Mouse (Mus musculus): ENCODE measurements around the gene Zfp276. TPM values are rescaled to one million over a fixed set of nuclear protein-coding genes. Genes with fewer than 3 reads are reported as not detected.
"Not testable (repeated sequence)": the region's sequence is repeated elsewhere in the genome, so short reads cannot be mapped to it uniquely, and the experiment has no call there.

Zfp276 gene
- polyA plus RNA-seq, 1 experiment from 2014 or later = 16.0 TPM

- ATAC-seq (replicated peaks; ENCODE audit: low FRiP score) (no peak), DNase-seq (ENCODE audit: low spot score) (no peak)
- no peaks in the 10 kb centered on the region for H3K27me3 ChIP-seq (replicated peaks; ENCODE audit: control insufficient read depth, insufficient read depth, low read length)
- no peak overlapping the region for H3K9ac ChIP-seq (ENCODE audit: low read depth, low read length)
- H3K4me1 ChIP-seq (replicated peaks; ENCODE audit: control insufficient read depth, insufficient read depth, low read length) = no peaks in the 10 kb centered on the region
- no peak overlapping the region for H3K27ac ChIP-seq (ENCODE audit: low read depth, low read length)
- WGBS = 95% methylated on average over 12 of the region's 12 CpGs
- H3K4me2 ChIP-seq = no peak overlapping the region
- H3K36me3 ChIP-seq (ENCODE audit: control insufficient read depth, insufficient read depth, low read length) = peaks cover 9% of the 10 kb centered on the region; the same call in 1 of the 2 replicates
- H3K9me3 ChIP-seq (ENCODE audit: control insufficient read depth, low read length) = no peaks in the 10 kb centered on the region
- no peak overlapping the region for H3K4me3 ChIP-seq (ENCODE audit: low read depth, low read length)
Measured at GRCm38 (mm10) chr8:123275096-123275495, 21.1 kb downstream of the Zfp276 start.

- no peak for ATAC-seq (replicated peaks; ENCODE audit: low FRiP score)
- Histone ChIP-seq H3K4me3 (ENCODE audit: low read depth, low read length) (no peak overlapping the region), H3K36me3 (ENCODE audit: control insufficient read depth, insufficient read depth, low read length) (peaks cover 15% of the 10 kb centered on the region; the same call in 1 of the 2 replicates), H3K9me3 (ENCODE audit: control insufficient read depth, low read length) (no peaks in the 10 kb centered on the region), H3K27me3 (replicated peaks; ENCODE audit: control insufficient read depth, insufficient read depth, low read length) (no peaks in the 10 kb centered on the region), H3K4me1 (replicated peaks; ENCODE audit: control insufficient read depth, insufficient read depth, low read length) (no peaks in the 10 kb centered on the region), H3K4me2 (no peak overlapping the region), H3K9ac (ENCODE audit: low read depth, low read length) (no peak overlapping the region), H3K27ac (ENCODE audit: low read depth, low read length) (no peak overlapping the region)
- 78% methylated on average over 7 of the region's 7 CpGs for WGBS
- DNase-seq (ENCODE audit: low spot score) = no peak
Measured at GRCm38 (mm10) chr8:123278445-123278844, 24.4 kb downstream of the Zfp276 start.

- no peak for DNase-seq (ENCODE audit: low spot score)
- Histone ChIP-seq H3K36me3 (ENCODE audit: control insufficient read depth, insufficient read depth, low read length) (peaks cover 16% of the 10 kb centered on the region; the same call in 1 of the 2 replicates), H3K4me1 (replicated peaks; ENCODE audit: control insufficient read depth, insufficient read depth, low read length) (no peaks in the 10 kb centered on the region), H3K9ac (ENCODE audit: low read depth, low read length) (no peak overlapping the region), H3K27ac (ENCODE audit: low read depth, low read length) (no peak overlapping the region), H3K4me2 (no peak overlapping the region), H3K4me3 (ENCODE audit: low read depth, low read length) (no peak overlapping the region), H3K27me3 (replicated peaks; ENCODE audit: control insufficient read depth, insufficient read depth, low read length) (no peaks in the 10 kb centered on the region), H3K9me3 (ENCODE audit: control insufficient read depth, low read length) (no peaks in the 10 kb centered on the region)
- ATAC-seq (replicated peaks; ENCODE audit: low FRiP score) = no peak
- 84% methylated on average over 4 of the region's 4 CpGs for WGBS
Measured at GRCm38 (mm10) chr8:123279828-123280227, 25.8 kb downstream of the Zfp276 start.

GRCm38 (mm10) chr8:123280302-123281094 is 26.5 kb downstream of the Zfp276 start:
- Histone ChIP-seq H3K4me1 (replicated peaks; ENCODE audit: control insufficient read depth, insufficient read depth, low read length) (no peaks in the 10 kb centered on the region), H3K27me3 (replicated peaks; ENCODE audit: control insufficient read depth, insufficient read depth, low read length) (no peaks in the 10 kb centered on the region), H3K27ac (ENCODE audit: low read depth, low read length) (no peak overlapping the region), H3K4me2 (no peak overlapping the region), H3K9ac (ENCODE audit: low read depth, low read length) (no peak overlapping the region), H3K36me3 (ENCODE audit: control insufficient read depth, insufficient read depth, low read length) (peaks cover 16% of the 10 kb centered on the region; the same call in 1 of the 2 replicates), H3K9me3 (ENCODE audit: control insufficient read depth, low read length) (no peaks in the 10 kb centered on the region), H3K4me3 (ENCODE audit: low read depth, low read length) (no peak overlapping the region)
- ATAC-seq (replicated peaks; ENCODE audit: low FRiP score) = no peak
- 88% methylated on average over 13 of the region's 13 CpGs for WGBS
- DNase-seq (ENCODE audit: low spot score) = no peak

GRCm38 (mm10) chr8:123282994-123283393 is 29.0 kb downstream of the Zfp276 start:
- H3K4me1 ChIP-seq (replicated peaks; ENCODE audit: control insufficient read depth, insufficient read depth, low read length); DNase-seq (ENCODE audit: low spot score); H3K9ac ChIP-seq (ENCODE audit: low read depth, low read length); H3K9me3 ChIP-seq (ENCODE audit: control insufficient read depth, low read length); H3K4me2 ChIP-seq; H3K4me3 ChIP-seq (ENCODE audit: low read depth, low read length); H3K27ac ChIP-seq (ENCODE audit: low read depth, low read length); H3K27me3 ChIP-seq (replicated peaks; ENCODE audit: control insufficient read depth, insufficient read depth, low read length); ATAC-seq (replicated peaks; ENCODE audit: low FRiP score): not testable (repeated sequence)
- 80% methylated on average over 4 of the region's 6 CpGs for WGBS
- H3K36me3 ChIP-seq (ENCODE audit: control insufficient read depth, insufficient read depth, low read length) = peaks cover 16% of the 10 kb centered on the region; the same call in 1 of the 2 replicates

- no peaks in the 10 kb centered on the region for H3K4me1 ChIP-seq (replicated peaks; ENCODE audit: control insufficient read depth, insufficient read depth, low read length)
- H3K4me2 ChIP-seq = no peak overlapping the region
- DNase-seq (ENCODE audit: low spot score) (no peak), ATAC-seq (replicated peaks; ENCODE audit: low FRiP score) (no peak)
- H3K9ac ChIP-seq (ENCODE audit: low read depth, low read length) = no peak overlapping the region
- no peaks in the 10 kb centered on the region for H3K27me3 ChIP-seq (replicated peaks; ENCODE audit: control insufficient read depth, insufficient read depth, low read length)
- H3K9me3 ChIP-seq (ENCODE audit: control insufficient read depth, low read length) = no peaks in the 10 kb centered on the region
- no peak overlapping the region for H3K4me3 ChIP-seq (ENCODE audit: low read depth, low read length)
- H3K36me3 ChIP-seq (ENCODE audit: control insufficient read depth, insufficient read depth, low read length) = peaks cover 26% of the 10 kb centered on the region; the same call in 1 of the 2 replicates
- no peak overlapping the region for H3K27ac ChIP-seq (ENCODE audit: low read depth, low read length)
- 88% methylated on average over 7 of the region's 7 CpGs for WGBS
Measured at GRCm38 (mm10) chr8:123283991-123284390, 30.0 kb downstream of the Zfp276 start.

- DNase-seq (ENCODE audit: low spot score) (no peak), ATAC-seq (replicated peaks; ENCODE audit: low FRiP score) (no peak)
- 86% methylated on average over 5 of the region's 5 CpGs for WGBS
- H3K4me3 ChIP-seq (ENCODE audit: low read depth, low read length) = no peak overlapping the region
- H3K4me2 ChIP-seq = no peak overlapping the region
- H3K9me3 ChIP-seq (ENCODE audit: control insufficient read depth, low read length) = no peaks in the 10 kb centered on the region
- no peak overlapping the region for H3K9ac ChIP-seq (ENCODE audit: low read depth, low read length)
- H3K27ac ChIP-seq (ENCODE audit: low read depth, low read length) = no peak overlapping the region
- peaks cover 26% of the 10 kb centered on the region; the same call in 1 of the 2 replicates for H3K36me3 ChIP-seq (ENCODE audit: control insufficient read depth, insufficient read depth, low read length)
- no peaks in the 10 kb centered on the region for H3K4me1 ChIP-seq (replicated peaks; ENCODE audit: control insufficient read depth, insufficient read depth, low read length)
- no peaks in the 10 kb centered on the region for H3K27me3 ChIP-seq (replicated peaks; ENCODE audit: control insufficient read depth, insufficient read depth, low read length)
Measured at GRCm38 (mm10) chr8:123284493-123284892, 30.5 kb downstream of the Zfp276 start.

- whole genome bisulfite sequencing = 94% methylated on average over 17 of the region's 17 CpGs
- no peak for DNase-seq (ENCODE audit: low spot score)
- no peak overlapping the region for H3K4me3 ChIP-seq (ENCODE audit: low read depth, low read length)
- no peak overlapping the region for H3K27ac ChIP-seq (ENCODE audit: low read depth, low read length)
- no peak overlapping the region for H3K9ac ChIP-seq (ENCODE audit: low read depth, low read length)
- no peaks in the 10 kb centered on the region for H3K9me3 ChIP-seq (ENCODE audit: control insufficient read depth, low read length)
- ATAC-seq (replicated peaks; ENCODE audit: low FRiP score) = no peak
- no peaks in the 10 kb centered on the region for H3K4me1 ChIP-seq (replicated peaks; ENCODE audit: control insufficient read depth, insufficient read depth, low read length)
- no peak overlapping the region for H3K4me2 ChIP-seq
- H3K36me3 ChIP-seq (ENCODE audit: control insufficient read depth, insufficient read depth, low read length) = peaks cover 20% of the 10 kb centered on the region; the same call in 1 of the 2 replicates
- H3K27me3 ChIP-seq (replicated peaks; ENCODE audit: control insufficient read depth, insufficient read depth, low read length) = no peaks in the 10 kb centered on the region
Measured at GRCm38 (mm10) chr8:123287362-123287761, 33.4 kb downstream of the Zfp276 start.

- WGBS = 82% methylated on average over 4 of the region's 4 CpGs
- DNase-seq (ENCODE audit: low spot score) (no peak), ATAC-seq (replicated peaks; ENCODE audit: low FRiP score) (no peak)
Measured at GRCm38 (mm10) chr8:123290166-123290565, 36.2 kb downstream of the Zfp276 start.

More at GRCm38 (mm10) chr8:123290166-123290565, 36.2 kb downstream of the Zfp276 start:
- no peaks in the 10 kb centered on the region for H3K27me3 ChIP-seq (replicated peaks; ENCODE audit: control insufficient read depth, insufficient read depth, low read length)
- no peak overlapping the region for H3K9ac ChIP-seq (ENCODE audit: low read depth, low read length)
- H3K27ac ChIP-seq (ENCODE audit: low read depth, low read length) = no peak overlapping the region
- peaks cover 31% of the 10 kb centered on the region for H3K36me3 ChIP-seq (ENCODE audit: control insufficient read depth, insufficient read depth, low read length)
- H3K4me2 ChIP-seq = no peak overlapping the region
- no peaks in the 10 kb centered on the region for H3K9me3 ChIP-seq (ENCODE audit: control insufficient read depth, low read length)
- no peaks in the 10 kb centered on the region for H3K4me1 ChIP-seq (replicated peaks; ENCODE audit: control insufficient read depth, insufficient read depth, low read length)
- H3K4me3 ChIP-seq (ENCODE audit: low read depth, low read length) = no peak overlapping the region
